ENCODE assay signal across 8 mouse cellular contexts in genomic region chr11:98765421-98766309, GRCm38 (mm10). TPM values are rescaled to one million over a fixed set of nuclear protein-coding genes. Genes with fewer than 3 reads are reported as not detected.
DNase-seq lines count a peak whose midpoint lies in the region; ATAC-seq and TF ChIP-seq lines count a peak whose summit lies in the region.

No protein-coding gene starts in this region.

- intact Hi-C loops in heart, adult 2 months (cut with DNase I) = no loop called here

- no peaks in the 10 kb centered on the region for H3K79me2 ChIP-seq in heart, adult 2 months (replicated peaks; ENCODE audit: control insufficient read depth, insufficient read depth, low read length)

- DNase-seq in thymus, postnatal 4 days = peak; percentile 14
- no peak for DNase-seq in thymus, postnatal 25 days
- DNase-seq in heart, adult 2 months = peak; percentile 72 to 75
- no peak for DNase-seq in midbrain, embryonic 11.5 days (ENCODE audit: low spot score, missing footprints)
- DNase-seq in embryo, embryonic 10.5 days (ENCODE audit: low spot score) = no peak
- DNase-seq in ovary, postnatal 36 days (ENCODE audit: low spot score) = no peak
- no peak for DNase-seq in natural killer cell, adult 2 months (ENCODE audit: low spot score in 2 of 2)

- H3K4me1 ChIP-seq in heart, adult 2 months (ENCODE audit: control insufficient read depth, insufficient read depth, low read length) = peaks cover 20% of the 10 kb centered on the region
- H3K4me1 ChIP-seq in intestine, embryonic 15.5 days (replicated peaks) = peaks cover 52% of the 10 kb centered on the region
- peaks cover 28% of the 10 kb centered on the region for H3K4me1 ChIP-seq in midbrain, embryonic 11.5 days (ENCODE audit: control insufficient read depth, insufficient read depth, low read length)

- H3K4me2 ChIP-seq in intestine, embryonic 15.5 days (replicated peaks) = no peak overlapping the region
- no peak overlapping the region for H3K4me2 ChIP-seq in midbrain, embryonic 11.5 days

- peak; percentile 42; the same call in 1 of the 2 replicates for TF ChIP-seq EP300 in heart, adult 2 months (IDR thresholded peaks at IDR 0.05; ENCODE audit: insufficient read depth, low read depth, low read length)

- 15% methylated on average over 6 of the region's 9 CpGs for WGBS in heart, adult 2 months
- whole genome bisulfite sequencing in intestine, embryonic 15.5 days = 51% methylated on average over 9 of the region's 9 CpGs
- 65% methylated on average over 8 of the region's 9 CpGs for WGBS in midbrain, embryonic 11.5 days

- H3K4me3 ChIP-seq in heart, adult 2 months = no peak overlapping the region
- no peak overlapping the region for H3K4me3 ChIP-seq in intestine, embryonic 15.5 days (replicated peaks)
- no peak overlapping the region for H3K4me3 ChIP-seq in midbrain, embryonic 11.5 days (ENCODE audit: low read depth, low read length)

- TF ChIP-seq CTCF in heart, adult 2 months (IDR thresholded peaks at IDR 0.05) = no peak

- H3K27ac ChIP-seq in heart, adult 2 months = peak overlapping the region; percentile 81
- H3K27ac ChIP-seq in intestine, embryonic 15.5 days = peak overlapping the region; percentile 40
- H3K27ac ChIP-seq in midbrain, embryonic 11.5 days (ENCODE audit: low read depth, low read length) = peak overlapping the region; percentile 25; the same call in 1 of the 2 replicates

- H3K9ac ChIP-seq in heart, adult 2 months (ENCODE audit: low read depth, low read length) = peak overlapping the region; percentile 17
- no peak overlapping the region; the same call in 1 of the 2 replicates for H3K9ac ChIP-seq in intestine, embryonic 15.5 days
- H3K9ac ChIP-seq in midbrain, embryonic 11.5 days (ENCODE audit: low read length) = no peak overlapping the region

- no peaks in the 10 kb centered on the region for H3K9me3 ChIP-seq in intestine, embryonic 15.5 days
- no peaks in the 10 kb centered on the region for H3K9me3 ChIP-seq in midbrain, embryonic 11.5 days (ENCODE audit: control insufficient read depth, low read length)

- no peak for ATAC-seq in intestine, embryonic 15.5 days
- no peak for ATAC-seq in midbrain, embryonic 11.5 days (ENCODE audit: low FRiP score)

- TF ChIP-seq POLR2A in heart, adult 2 months (IDR thresholded peaks at IDR 0.05; ENCODE audit: insufficient read depth, low read depth, low read length) = no peak

- H3K27me3 ChIP-seq in heart, adult 2 months (ENCODE audit: control insufficient read depth, insufficient read depth, low read length) = no peaks in the 10 kb centered on the region
- no peaks in the 10 kb centered on the region for H3K27me3 ChIP-seq in intestine, embryonic 15.5 days (replicated peaks)
- no peaks in the 10 kb centered on the region for H3K27me3 ChIP-seq in midbrain, embryonic 11.5 days (ENCODE audit: control insufficient read depth, insufficient read depth, low read length)

- peaks cover 29% of the 10 kb centered on the region for H3K36me3 ChIP-seq in heart, adult 2 months (ENCODE audit: control insufficient read depth, insufficient read depth, low read length)
- peaks cover 47% of the 10 kb centered on the region for H3K36me3 ChIP-seq in intestine, embryonic 15.5 days
- H3K36me3 ChIP-seq in midbrain, embryonic 11.5 days (ENCODE audit: control insufficient read depth, insufficient read depth, low read length) = peaks cover 4% of the 10 kb centered on the region

RNA-seq across cellular contexts. Expression of gene Nr1d1, which starts 9.5 kb away (rescaled TPM):
- total RNA-seq in heart, adult 2 months (2021) = 100 to 1,000 TPM in 1 of 2 experiments, 10 to 100 TPM in 1; 35.5 to 111 TPM
- 190 and 208 TPM in 2 replicates for polyA plus RNA-seq in heart, adult 2 months (2012; rRNA removed)
- polyA plus RNA-seq in intestine, embryonic 15.5 days (2015; fragmentation: Nextera tagmentation; extraction: Ambion mirVana) = 2.6 and 2.7 TPM in 2 replicates
- polyA plus RNA-seq in midbrain, embryonic 11.5 days (2014; fragmentation: Nextera tagmentation; extraction: Ambion mirVana) = 0.93 and 1.2 TPM in 2 replicates

RNA-seq across cellular contexts. Expression of gene Thra, which starts 25.2 kb away (rescaled TPM):
- total RNA-seq in heart, adult 2 months (2021) = 100 to 1,000 TPM; 103 to 105 TPM
- polyA plus RNA-seq in heart, adult 2 months (2012; rRNA removed) = 89.4 and 104 TPM in 2 replicates
- polyA plus RNA-seq in intestine, embryonic 15.5 days (2015; fragmentation: Nextera tagmentation; extraction: Ambion mirVana) = 42.7 and 45.5 TPM in 2 replicates
- polyA plus RNA-seq in midbrain, embryonic 11.5 days (2014; fragmentation: Nextera tagmentation; extraction: Ambion mirVana) = 21.9 and 23.7 TPM in 2 replicates

RNA-seq across cellular contexts. Expression of gene Msl1, which starts 29.7 kb away (rescaled TPM):
- 10 to 100 TPM; 68.9 to 75.3 TPM for total RNA-seq in heart, adult 2 months (2021)
- polyA plus RNA-seq in heart, adult 2 months (2012; rRNA removed) = 21.9 and 44.4 TPM in 2 replicates
- polyA plus RNA-seq in intestine, embryonic 15.5 days (2015; fragmentation: Nextera tagmentation; extraction: Ambion mirVana) = 18.9 and 19.7 TPM in 2 replicates
- polyA plus RNA-seq in midbrain, embryonic 11.5 days (2014; fragmentation: Nextera tagmentation; extraction: Ambion mirVana) = 24.0 and 25.1 TPM in 2 replicates

RNA-seq across cellular contexts. Expression of gene Med24, which starts 36.4 kb away (rescaled TPM):
- total RNA-seq in heart, adult 2 months (2021) = 10 to 100 TPM; 41.6 to 48.1 TPM
- 54.5 and 65.2 TPM in 2 replicates for polyA plus RNA-seq in heart, adult 2 months (2012; rRNA removed)
- 39.6 and 42.5 TPM in 2 replicates for polyA plus RNA-seq in intestine, embryonic 15.5 days (2015; fragmentation: Nextera tagmentation; extraction: Ambion mirVana)
- polyA plus RNA-seq in midbrain, embryonic 11.5 days (2014; fragmentation: Nextera tagmentation; extraction: Ambion mirVana) = 66.1 and 67.1 TPM in 2 replicates

RNA-seq across cellular contexts. Expression of gene Casc3, which starts 39.0 kb away (rescaled TPM):
- 10 to 100 TPM; 18.7 to 20.7 TPM for total RNA-seq in heart, adult 2 months (2021)
- 17.5 and 25.2 TPM in 2 replicates for polyA plus RNA-seq in heart, adult 2 months (2012; rRNA removed)
- polyA plus RNA-seq in intestine, embryonic 15.5 days (2015; fragmentation: Nextera tagmentation; extraction: Ambion mirVana) = 28.2 and 29.8 TPM in 2 replicates
- polyA plus RNA-seq in midbrain, embryonic 11.5 days (2014; fragmentation: Nextera tagmentation; extraction: Ambion mirVana) = 51.9 and 53.1 TPM in 2 replicates

Comparison
In these comparisons a context has a peak if more than half of its experiments do, and no peak if none do; other contexts are left out.
1. DNase-seq: peak in thymus, postnatal 4 days (single experiment) and heart, adult 2 months (2 of 2); none in thymus, postnatal 25 days (single experiment), midbrain, embryonic 11.5 days (single experiment), embryo, embryonic 10.5 days (single experiment), ovary, postnatal 36 days (single experiment) and natural killer cell, adult 2 months (0 of 2).
2. H3K27ac ChIP-seq: peak in every context shown above with its lines; median percentile 81 in heart, adult 2 months; 40 in intestine, embryonic 15.5 days; 25 in midbrain, embryonic 11.5 days.
3. RNA of gene Nr1d1, which starts 9.5 kb away (polyA plus RNA-seq): 190 to 208 TPM in heart, adult 2 months; 2.6 to 2.7 TPM in intestine, embryonic 15.5 days and 0.93 to 1.2 TPM in midbrain, embryonic 11.5 days; every median in the first group is over 10 times any median in the second.